Mouse (Mus musculus) CH12.LX (cell line): ENCODE data around the gene Acads.

Source experiments
- CHD1 ChIP-seq: IDR thresholded peaks from 2 replicates; pipeline ENCODE4 v1.6.1; 2012; ENCODE audit warnings: low read depth, low read length, improper control_type of control experiment, inconsistent platforms
- CTCF ChIP-seq, 2 experiments: IDR thresholded peaks in 1 of 2; conservative IDR thresholded peaks in 1 of 2; 2 replicates each; pipeline ENCODE4 v1.5.1; 2011 to 2012; ENCODE audit warnings: low read depth in 2 of 2, low read length in 2 of 2, improper control_type of control experiment in 1 of 2, inconsistent platforms in 1 of 2, mild to moderate bottlenecking in 1 of 2, moderate library complexity in 1 of 2
- EP300 ChIP-seq: IDR thresholded peaks from 2 replicates; pipeline ENCODE4 v1.6.1; 2011; ENCODE audit warnings: low read length, improper control_type of control experiment
- IRF4 ChIP-seq: IDR thresholded peaks from 2 replicates; pipeline ENCODE4 v1.6.1; 2014; ENCODE audit warnings: low read depth, mild to moderate bottlenecking, inconsistent platforms, low read length, improper control_type of control experiment
- MAFK ChIP-seq: IDR thresholded peaks from 2 replicates; pipeline ENCODE4 v1.6.1; 2011; ENCODE audit warnings: low read length, improper control_type of control experiment; ENCODE audit not compliant: insufficient replicate concordance
- MXI1 ChIP-seq: IDR thresholded peaks from 2 replicates; pipeline ENCODE4 v1.6.1; 2011; ENCODE audit warnings: mild to moderate bottlenecking, low read depth, low read length, improper control_type of control experiment
- NELFE ChIP-seq: IDR thresholded peaks from 2 replicates; pipeline ENCODE4 v1.6.1; 2011; ENCODE audit warnings: low read depth, low read length, improper control_type of control experiment
- POLR2A ChIP-seq: IDR thresholded peaks from 2 replicates; pipeline ENCODE4 v1.6.1; 2011; ENCODE audit warnings: low read depth, mild to moderate bottlenecking, improper control_type of control experiment, low read length
- RAD21 ChIP-seq: IDR thresholded peaks from 2 replicates; pipeline ENCODE4 v1.6.1; 2011; ENCODE audit warnings: low read depth, mild to moderate bottlenecking, low read length, improper control_type of control experiment, moderate library complexity
- RCOR1 ChIP-seq: conservative IDR thresholded peaks from 2 replicates; pipeline ENCODE4 v1.6.1; 2012; ENCODE audit warnings: low read depth, mild to moderate bottlenecking, inconsistent platforms, low read length, improper control_type of control experiment
- TBP ChIP-seq: conservative IDR thresholded peaks from 2 replicates; pipeline ENCODE4 v1.6.1; 2011; ENCODE audit warnings: low read depth, low read length, improper control_type of control experiment
- UBTF ChIP-seq: IDR thresholded peaks from 2 replicates; pipeline ENCODE4 v1.6.1; 2012; ENCODE audit warnings: low read depth, mild to moderate bottlenecking, inconsistent platforms, low read length, improper control_type of control experiment, moderate library complexity
- ZMIZ1 ChIP-seq: IDR thresholded peaks from 2 replicates; pipeline ENCODE4 v1.6.1; 2012; ENCODE audit warnings: low read depth, mild to moderate bottlenecking, inconsistent platforms, low read length, improper control_type of control experiment

- TF ChIP-seq EP300 (no peak), MXI1 (no peak), CTCF (conservative IDR thresholded peaks at IDR 0.05 in 1 of 2, IDR thresholded peaks at IDR 0.05 in 1 of 2; ENCODE audit: low read depth in 2 of 2, low read length in 2 of 2) (no peak), RCOR1 (no peak), POLR2A (no peak), IRF4 (no peak), CHD1 (no peak), TBP (no peak), RAD21 (no peak), MAFK (no peak), UBTF (no peak), NELFE (no peak), ZMIZ1 (no peak)
These were observed 47.8 kb downstream of the Acads start for GRCm38 (mm10) chr5:115071096-115071901.
